Mouse (Mus musculus) intestine, embryonic 14.5 days (tissue): ENCODE measurements around the gene Arl8a. TPM values are rescaled to one million over a fixed set of nuclear protein-coding genes. Genes with fewer than 3 reads are reported as not detected.

Source experiments
- ATAC-seq: fragments of 200-750 bp; cut with Nextera tagmentation; replicated peaks from 2 replicates; pipeline ENCODE4 v1.8.0; 2017; ENCODE audit warnings: low read depth, moderate number of reproducible peaks, moderate TSS enrichment, moderate library complexity; ENCODE audit not compliant: low FRiP score, low TSS enrichment
- DNase-seq: peaks from one replicate; pipeline ENCODE4 v3.0.0-alpha.2; 2018; ENCODE audit warnings: low spot score
- H3K27ac ChIP-seq: fragments of 300-500 bp; sonication (generic); 2 replicates; pipeline ENCODE4 v1.5.1; 2014; ENCODE audit warnings: low read depth, mild to moderate bottlenecking, control low read depth
- H3K27me3 ChIP-seq: fragments of 300-500 bp; sonication (generic); replicated peaks from 2 replicates; pipeline ENCODE4 v1.6.1; 2014; ENCODE audit warnings: low read length, control low read depth; ENCODE audit not compliant: control insufficient read depth, insufficient read depth
- H3K36me3 ChIP-seq: fragments of 300-500 bp; sonication (generic); 2 replicates; pipeline ENCODE4 v1.6.1; 2014; ENCODE audit warnings: low read length, control low read depth; ENCODE audit not compliant: control insufficient read depth, insufficient read depth
- H3K4me1 ChIP-seq: fragments of 300-500 bp; sonication (generic); replicated peaks from 2 replicates; pipeline ENCODE4 v1.6.1; 2014; ENCODE audit warnings: low read length, control low read depth, mixed read lengths; ENCODE audit not compliant: control insufficient read depth, insufficient read depth
- H3K4me2 ChIP-seq: fragments of 300-500 bp; sonication (generic); 2 replicates; pipeline ENCODE4 v1.6.1; 2014; ENCODE audit warnings: low read length
- H3K4me3 ChIP-seq: fragments of 300-500 bp; sonication (generic); 2 replicates; pipeline ENCODE4 v1.5.1; 2014; ENCODE audit warnings: low read depth, low read length, control low read depth, mixed read lengths
- H3K9ac ChIP-seq: fragments of 300-500 bp; sonication (generic); 2 replicates; pipeline ENCODE4 v1.6.1; 2014; ENCODE audit warnings: mild to moderate bottlenecking, low read length
- H3K9me3 ChIP-seq: fragments of 300-500 bp; sonication (generic); 2 replicates; pipeline ENCODE4 v1.6.1; 2016; ENCODE audit warnings: low read length, control low read depth; ENCODE audit not compliant: control insufficient read depth
- WGBS: fragments of 180-500 bp; shearing (Covaris S2); extraction: QIAGEN DNeasy Blood & Tissue Kit; methylation state at CpG from one replicate; pipeline ENCODE4 v1.1.7; 2014; 5-methylcytosine and 5-hydroxymethylcytosine counted together
- polyA plus RNA-seq: library from polyadenylated mRNA; unstranded; fragments of >200 nt; fragmentation: Nextera tagmentation; extraction: Ambion mirVana; gene quantifications from 2 replicates; pipeline ENCODE4 v1.2.1, GENCODE M21; 2014

The Arl8a gene
- 54.2 and 55.1 TPM in 2 replicates for polyA plus RNA-seq

GRCm38 (mm10) chr1:135146077-135146945, at the start of gene Arl8a:
TSS of gene Arl8a (plus strand) at chr1:135146824.
- peak; percentile 76 for ATAC-seq

GRCm38 (mm10) chr1:135097441-135097840, 49.2 kb upstream of the Arl8a start:
- WGBS: 89% methylated on average over 6 of the region's 6 CpGs
- Histone ChIP-seq H3K4me3 (no peak overlapping the region), H3K36me3 (no peaks in the 10 kb centered on the region), H3K9ac (no peak overlapping the region), H3K4me2 (no peak overlapping the region), H3K27ac (no peak overlapping the region), H3K9me3 (no peaks in the 10 kb centered on the region), H3K4me1 (0 out of 2 replicates have a peak, but pooled peaks cover 4% of the 10 kb centered on the region), H3K27me3 (peaks cover 9% of the 10 kb centered on the region)
- DNase-seq: no peak
- no peak for ATAC-seq

More at GRCm38 (mm10) chr1:135146077-135146945, at the start of gene Arl8a:
- Histone ChIP-seq H3K36me3 (0 out of 2 replicates have a peak, but pooled peaks cover 1% of the 10 kb centered on the region), H3K4me1 (peaks cover 12% of the 10 kb centered on the region), H3K27ac (peak within 1 kb of the TSS; percentile 75), H3K9me3 (no peaks in the 10 kb centered on the region), H3K4me3 (peak within 1 kb of the TSS; percentile 83), H3K4me2 (peak within 1 kb of the TSS; percentile 53), H3K9ac (peak within 1 kb of the TSS; percentile 94), H3K27me3 (peaks cover 2% of the 10 kb centered on the region; the same call in 1 of the 2 replicates)
- under 1% methylated on average over 78 of the region's 78 CpGs for WGBS
- peak; percentile 81 for DNase-seq

- 89% methylated on average over 7 of the region's 7 CpGs for WGBS
- 0 out of 2 replicates have a peak, but pooled peaks cover 4% of the 10 kb centered on the region for H3K4me1 ChIP-seq
- no peaks in the 10 kb centered on the region for H3K9me3 ChIP-seq
- ATAC-seq (no peak), DNase-seq (no peak)
- no peak overlapping the region for H3K9ac ChIP-seq
- no peak overlapping the region for H3K4me2 ChIP-seq
- no peaks in the 10 kb centered on the region for H3K36me3 ChIP-seq
- H3K27ac ChIP-seq: no peak overlapping the region
- no peak overlapping the region for H3K4me3 ChIP-seq
- peaks cover 14% of the 10 kb centered on the region for H3K27me3 ChIP-seq
Observed at GRCm38 (mm10) chr1:135098441-135098840, 48.2 kb upstream of the Arl8a start.

GRCm38 (mm10) chr1:135100400-135100799, 46.2 kb upstream of the Arl8a start:
- H3K4me2 ChIP-seq: no peak overlapping the region
- 0 out of 2 replicates have a peak, but pooled peaks cover 5% of the 10 kb centered on the region for H3K4me1 ChIP-seq
- no peaks in the 10 kb centered on the region for H3K9me3 ChIP-seq
- ATAC-seq (no peak), DNase-seq (no peak)
- peaks cover 33% of the 10 kb centered on the region for H3K27me3 ChIP-seq
- WGBS: 55% methylated on average over 7 of the region's 7 CpGs
- no peaks in the 10 kb centered on the region for H3K36me3 ChIP-seq
- no peak overlapping the region for H3K27ac ChIP-seq
- H3K4me3 ChIP-seq: no peak overlapping the region
- no peak overlapping the region for H3K9ac ChIP-seq

GRCm38 (mm10) chr1:135105124-135105523, 41.5 kb upstream of the Arl8a start, which contains the start of gene Lgr6:
TSS of gene Lgr6 (minus strand) at chr1:135105276.
- H3K4me1 ChIP-seq: 0 out of 2 replicates have a peak, but pooled peaks cover 9% of the 10 kb centered on the region
- DNase-seq (no peak), ATAC-seq (peak; percentile 51; the same call in 1 of the 2 replicates)
- peak within 1 kb of the TSS; percentile 37 for H3K4me3 ChIP-seq
- peak within 1 kb of the TSS; percentile 70 for H3K4me2 ChIP-seq
- H3K36me3 ChIP-seq: no peaks in the 10 kb centered on the region
- H3K9ac ChIP-seq: 0 out of 2 replicates have a peak within 1 kb of the TSS, but pooled peaks have one; percentile 7
- no peak within 1 kb of the TSS for H3K27ac ChIP-seq
- H3K27me3 ChIP-seq: peaks cover 46% of the 10 kb centered on the region
- no peaks in the 10 kb centered on the region for H3K9me3 ChIP-seq
- WGBS: under 1% methylated on average over 36 of the region's 40 CpGs

GRCm38 (mm10) chr1:135105951-135106350, 40.7 kb upstream of the Arl8a start:
- 3% methylated on average over 8 of the region's 8 CpGs for WGBS
- DNase-seq (peak; percentile 88), ATAC-seq (no peak)
- Histone ChIP-seq H3K27me3 (peaks cover 42% of the 10 kb centered on the region), H3K4me1 (0 out of 2 replicates have a peak, but pooled peaks cover 9% of the 10 kb centered on the region), H3K9me3 (no peaks in the 10 kb centered on the region), H3K9ac (no peak overlapping the region), H3K27ac (no peak overlapping the region), H3K36me3 (no peaks in the 10 kb centered on the region), H3K4me2 (peak overlapping the region; percentile 70; the same call in 1 of the 2 replicates), H3K4me3 (no peak overlapping the region)

GRCm38 (mm10) chr1:135108611-135109010, 38.0 kb upstream of the Arl8a start:
- H3K9ac ChIP-seq: no peak overlapping the region
- DNase-seq (no peak), ATAC-seq (no peak)
- H3K4me1 ChIP-seq: 0 out of 2 replicates have a peak, but pooled peaks cover 9% of the 10 kb centered on the region
- H3K27ac ChIP-seq: no peak overlapping the region
- no peaks in the 10 kb centered on the region for H3K9me3 ChIP-seq
- WGBS: 43% methylated on average over 6 of the region's 6 CpGs
- peaks cover 30% of the 10 kb centered on the region for H3K27me3 ChIP-seq
- no peak overlapping the region for H3K4me3 ChIP-seq
- H3K4me2 ChIP-seq: no peak overlapping the region
- H3K36me3 ChIP-seq: no peaks in the 10 kb centered on the region

- 21% methylated on average over 6 of the region's 6 CpGs for WGBS
- H3K36me3 ChIP-seq: no peaks in the 10 kb centered on the region
- ATAC-seq: no peak
- DNase-seq: peak; percentile 93
- H3K27me3 ChIP-seq: peaks cover 16% of the 10 kb centered on the region
- no peak overlapping the region for H3K4me2 ChIP-seq
- H3K27ac ChIP-seq: no peak overlapping the region
- no peaks in the 10 kb centered on the region for H3K9me3 ChIP-seq
- H3K4me1 ChIP-seq: 0 out of 2 replicates have a peak, but pooled peaks cover 5% of the 10 kb centered on the region
- no peak overlapping the region for H3K9ac ChIP-seq
- no peak overlapping the region for H3K4me3 ChIP-seq
Observed at GRCm38 (mm10) chr1:135110075-135110474, 36.5 kb upstream of the Arl8a start.
